ENCODE assay signal across 21 mouse cellular contexts in genomic region chrX:20910074-20910473, GRCm38 (mm10). TPM values are rescaled to one million over a fixed set of nuclear protein-coding genes. Genes with fewer than 3 reads are reported as not detected.
A peak's percentile ranks its signal among the peaks of the same experiment; 100 is the strongest.
DNase-seq lines count a peak whose midpoint lies in the region; ATAC-seq and TF ChIP-seq lines count a peak whose summit lies in the region.
"Had no signal": no experiment of that assay in that cellular context is flagged by ENCODE, and none has a peak within 500 bp of the region (broad histone marks: within the 10 kb centered on the region; RNA-seq: fewer than 3 reads in every experiment).

No protein-coding gene starts in this region.

- H3K4me1 ChIP-seq in ES-E14 (ENCODE audit: control insufficient read depth in 2 of 2, insufficient read depth in 2 of 2, low read length in 2 of 2, poor library complexity in 1 of 2) = peaks cover 3 to 7% of the 10 kb centered on the region in 2 experiments; a peak in 1 of 4 replicates
- H3K4me1 ChIP-seq: forebrain, embryonic 15.5 days; limb, embryonic 15.5 days; midbrain, embryonic 15.5 days; neural tube, embryonic 15.5 days had no signal

- DNase-seq in ES-E14 (ENCODE audit: low read depth, low spot score) (peak; percentile 37), WW6 (ENCODE audit: low read depth, low spot score) (peak; percentile 24)
- no peak for DNase-seq in spleen, adult 12 weeks (ENCODE audit: low spot score)
- DNase-seq in retina, embryonic 14.5 days (ENCODE audit: low spot score) = no peak
- no peak for DNase-seq in heart, adult 11 months
- DNase-seq: adrenal gland, adult 8-10 months; cerebellum, adult 11-12 months; cerebellum, postnatal 36 days; kidney, adult 8-10 months; kidney, postnatal 25 days; lung, postnatal 10 days had no signal

- H3K27ac ChIP-seq in ES-E14 (ENCODE audit: insufficient read depth, low read depth, low read length, poor library complexity, severe bottlenecking) = no peak overlapping the region; the same call in 1 of the 2 replicates
- H3K27ac ChIP-seq: forebrain, embryonic 15.5 days; hindbrain, embryonic 14.5 days; limb, embryonic 15.5 days; midbrain, embryonic 15.5 days; neural tube, embryonic 15.5 days had no signal

- H3K36me3 ChIP-seq in ES-E14 (ENCODE audit: control insufficient read depth, insufficient read depth, low read length, poor library complexity, severe bottlenecking) = no peaks in the 10 kb centered on the region
- H3K36me3 ChIP-seq: G1E; limb, embryonic 15.5 days had no signal

- ATAC-seq in erythroid progenitor cell, adult 5-6 weeks (replicated peaks; ENCODE audit: low FRiP score, poor library complexity, severe bottlenecking) = peak; percentile 78
- ATAC-seq in megakaryocyte progenitor cell, adult 5-6 weeks (replicated peaks; ENCODE audit: poor library complexity) = peak; percentile 68
- ATAC-seq: forebrain, embryonic 15.5 days; midbrain, embryonic 15.5 days had no signal

- no peak overlapping the region for H3K4me3 ChIP-seq in ES-E14 (ENCODE audit: insufficient read depth in 1 of 2, low read depth in 1 of 2, low read length in 2 of 2, poor library complexity in 1 of 2, severe bottlenecking in 1 of 2)
- H3K4me3 ChIP-seq: erythroblast, embryonic 14.5 days; forebrain, embryonic 15.5 days; limb, embryonic 15.5 days; megakaryocyte, embryonic 14.5 days; midbrain, embryonic 15.5 days; neural tube, embryonic 15.5 days had no signal

- in situ Hi-C loops in ES-E14 (cut with MboI; ENCODE audit: low sequenced_read_pairs in 2 of 2, unreplicated experiment in 2 of 2) = no loop called here

- H3K9ac ChIP-seq in ES-E14 (ENCODE audit: insufficient read depth, low read depth, low read length, poor library complexity, severe bottlenecking) = no peak overlapping the region
- H3K9ac ChIP-seq: forebrain, embryonic 15.5 days; hindbrain, embryonic 14.5 days; limb, embryonic 15.5 days; midbrain, embryonic 15.5 days; neural tube, embryonic 15.5 days had no signal

- no peaks in the 10 kb centered on the region for H3K9me3 ChIP-seq in ES-E14 (ENCODE audit: control insufficient read depth, insufficient read depth, low read depth, low read length)
- H3K9me3 ChIP-seq: forebrain, embryonic 15.5 days; G1E; limb, embryonic 15.5 days; midbrain, embryonic 15.5 days; neural tube, embryonic 15.5 days had no signal

TF ChIP-seq in ES-E14, 5 proteins besides CTCF, POLR2A, EP300 and RAD21:
- TF ChIP-seq ZNF384 (IDR thresholded peaks at IDR 0.05; ENCODE audit: low read depth, low read length) (no peak), MAFK (IDR thresholded peaks at IDR 0.05; ENCODE audit: insufficient read depth, low read depth, low read length) (peak; percentile 86), CHD2 (IDR thresholded peaks at IDR 0.05; ENCODE audit: low read depth, low read length) (no peak), HCFC1 (IDR thresholded peaks at IDR 0.05; ENCODE audit: borderline replicate concordance, insufficient read depth, low read length) (no peak), ZC3H11A (IDR thresholded peaks at IDR 0.05; ENCODE audit: borderline replicate concordance, low read depth, low read length) (no peak)
TF ChIP-seq in ES-E14: peak in this region for 1.

RNA-seq across cellular contexts. Expression of gene Syn1, which starts 10.7 kb away (rescaled TPM):
- 1.6 and 1.7 TPM in 2 replicates for total RNA-seq in ES-E14 (2012; rRNA removed)
- total RNA-seq in erythroid progenitor cell, adult 5-6 weeks (2015; ENCODE audit: low replicate concordance) = 1.3 and 1.8 TPM in 2 replicates
- total RNA-seq in erythroid progenitor cell, adult 5-6 weeks (2017; ENCODE audit: low replicate concordance) = not detected in 2 replicates
- total RNA-seq in megakaryocyte progenitor cell, adult 5-6 weeks (2015) = 0.07 TPM in 1 of 2 replicates, not detected in the other
- not detected in 2 replicates for total RNA-seq in megakaryocyte progenitor cell, adult 5-6 weeks (2017)
- total RNA-seq: G1E had no signal

RNA-seq across cellular contexts. Expression of gene Cfp, which starts 21.3 kb away (rescaled TPM):
- 4.4 and 9.6 TPM in 2 replicates for total RNA-seq in ES-E14 (2012; rRNA removed)
- total RNA-seq in erythroid progenitor cell, adult 5-6 weeks (2015; ENCODE audit: low replicate concordance) = 31.4 and 34.8 TPM in 2 replicates
- total RNA-seq in erythroid progenitor cell, adult 5-6 weeks (2017; ENCODE audit: low replicate concordance) = 13.2 and 19.8 TPM in 2 replicates
- 27.0 and 38.2 TPM in 2 replicates for total RNA-seq in megakaryocyte progenitor cell, adult 5-6 weeks (2015)
- 19.5 and 32.9 TPM in 2 replicates for total RNA-seq in megakaryocyte progenitor cell, adult 5-6 weeks (2017)

RNA-seq across cellular contexts. Expression of gene Timp1, which starts 40.1 kb away (rescaled TPM):
- 88.4 and 130 TPM in 2 replicates for total RNA-seq in ES-E14 (2012; rRNA removed)
- total RNA-seq in erythroid progenitor cell, adult 5-6 weeks (2015; ENCODE audit: low replicate concordance) = not detected in 2 replicates
- total RNA-seq in erythroid progenitor cell, adult 5-6 weeks (2017; ENCODE audit: low replicate concordance) = not detected in 2 replicates
- 0.17 TPM in 1 of 2 replicates, not detected in the other for total RNA-seq in megakaryocyte progenitor cell, adult 5-6 weeks (2015)
- total RNA-seq in megakaryocyte progenitor cell, adult 5-6 weeks (2017) = not detected in 2 replicates
- total RNA-seq: G1E had no signal

RNA-seq across cellular contexts. Expression of gene Elk1, which starts 40.3 kb away (rescaled TPM):
- total RNA-seq in ES-E14 (2012; rRNA removed) = 8.2 and 8.4 TPM in 2 replicates
- total RNA-seq in erythroid progenitor cell, adult 5-6 weeks (2015; ENCODE audit: low replicate concordance) = 1.4 and 2.5 TPM in 2 replicates
- 0.53 and 2.1 TPM in 2 replicates for total RNA-seq in erythroid progenitor cell, adult 5-6 weeks (2017; ENCODE audit: low replicate concordance)
- 4.3 and 5.5 TPM in 2 replicates for total RNA-seq in megakaryocyte progenitor cell, adult 5-6 weeks (2015)
- 3.7 and 4.6 TPM in 2 replicates for total RNA-seq in megakaryocyte progenitor cell, adult 5-6 weeks (2017)

RNA-seq across cellular contexts. Expression of gene Uxt, which starts 51.7 kb away (rescaled TPM):
- total RNA-seq in ES-E14 (2012; rRNA removed) = 37.0 and 41.5 TPM in 2 replicates
- total RNA-seq in erythroid progenitor cell, adult 5-6 weeks (2015; ENCODE audit: low replicate concordance) = 10.1 and 26.7 TPM in 2 replicates
- 5.7 and 17.1 TPM in 2 replicates for total RNA-seq in erythroid progenitor cell, adult 5-6 weeks (2017; ENCODE audit: low replicate concordance)
- 57.0 and 66.6 TPM in 2 replicates for total RNA-seq in megakaryocyte progenitor cell, adult 5-6 weeks (2015)
- total RNA-seq in megakaryocyte progenitor cell, adult 5-6 weeks (2017) = 24.7 and 35.6 TPM in 2 replicates

Comparison
In these comparisons a context has a peak if more than half of its experiments do, and no peak if none do; other contexts are left out.
1. DNase-seq: peak in ES-E14 (single experiment) and WW6 (single experiment); none in spleen, adult 12 weeks (single experiment), retina, embryonic 14.5 days (single experiment) and heart, adult 11 months (single experiment).
2. RNA of gene Timp1, which starts 40.1 kb away (total RNA-seq): 88.4 to 130 TPM in ES-E14; not detected in erythroid progenitor cell, adult 5-6 weeks and 0.17 TPM in megakaryocyte progenitor cell, adult 5-6 weeks; every median in the first group is over 10 times any median in the second.